Mouse (Mus musculus) MN1 (cell line): ENCODE data around the gene Tbxas1.

Experiments
- DNase-seq: peaks from one replicate; pipeline ENCODE4 v3.0.0-alpha.2; 2016; ENCODE audit warnings: low spot score

The Tbxas1 gene

DNA sequence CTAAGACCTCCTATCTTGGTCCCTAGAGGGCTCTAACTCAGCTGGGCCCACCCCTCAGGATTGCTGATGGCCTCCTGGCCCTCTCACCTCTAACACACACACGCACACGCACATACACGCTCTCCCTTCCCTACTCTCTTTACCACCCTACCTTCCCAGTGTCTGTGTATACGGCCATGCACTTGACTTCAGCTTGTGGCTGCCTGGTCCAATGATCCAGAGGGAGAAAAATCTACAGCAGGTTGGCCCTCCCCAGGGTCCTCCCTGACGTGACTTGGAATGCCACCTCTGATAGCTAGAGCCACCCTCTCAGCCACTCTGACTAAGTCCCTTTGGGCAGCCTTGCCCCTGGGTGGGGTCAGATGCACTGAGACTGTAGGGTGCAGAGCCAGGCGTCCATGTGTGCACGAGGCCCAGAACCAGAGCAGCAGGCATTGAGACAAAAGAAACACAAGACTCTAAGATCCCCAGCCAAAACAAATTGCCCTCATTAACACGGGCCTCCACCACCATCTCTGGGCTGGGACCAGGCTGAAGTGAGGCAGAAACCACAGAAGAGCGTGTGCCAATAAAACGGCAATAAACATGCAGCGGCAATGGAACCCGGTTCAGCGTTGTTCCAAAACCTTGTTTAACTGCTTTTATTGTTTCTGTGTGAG, 179.1 kb downstream of the Tbxas1 start:
- no peak for DNase-seq

GRCm38 (mm10) chr6:39054878-39055508, 179.8 kb downstream of the Tbxas1 start:
- no peak for DNase-seq

DNA sequence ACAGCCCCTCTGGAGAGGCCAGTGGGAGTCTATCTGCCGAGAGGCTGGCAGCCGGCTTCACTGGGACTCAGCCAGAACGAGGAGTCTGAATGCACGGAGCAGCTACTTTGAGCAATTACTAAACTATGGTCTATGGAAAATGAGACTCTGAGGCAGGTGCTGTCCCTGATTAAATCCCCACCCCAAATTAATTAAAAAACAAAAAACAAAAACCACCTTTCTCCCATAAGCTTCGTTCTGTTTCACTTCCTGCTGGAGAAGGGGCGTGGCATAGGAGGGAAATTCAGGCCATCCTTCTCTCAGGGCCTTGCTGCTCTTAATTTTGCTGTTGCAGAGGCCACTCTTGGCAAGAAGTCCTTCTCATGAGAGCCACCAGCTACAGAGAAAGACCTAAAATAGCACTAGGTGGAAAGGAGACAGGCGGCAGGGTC, 180.6 kb downstream of the Tbxas1 start:
- DNase-seq = peak; percentile 15

- no peak for DNase-seq
These were observed 182.0 kb downstream of the Tbxas1 start for GRCm38 (mm10) chr6:39057161-39057560.

GRCm38 (mm10) chr6:39058389-39058788, 183.2 kb downstream of the Tbxas1 start:
- no peak for DNase-seq

GRCm38 (mm10) chr6:39058936-39059335, 183.7 kb downstream of the Tbxas1 start:
- no peak for DNase-seq

- DNase-seq = no peak
These were observed 184.6 kb downstream of the Tbxas1 start for GRCm38 (mm10) chr6:39059547-39060497.

DNA sequence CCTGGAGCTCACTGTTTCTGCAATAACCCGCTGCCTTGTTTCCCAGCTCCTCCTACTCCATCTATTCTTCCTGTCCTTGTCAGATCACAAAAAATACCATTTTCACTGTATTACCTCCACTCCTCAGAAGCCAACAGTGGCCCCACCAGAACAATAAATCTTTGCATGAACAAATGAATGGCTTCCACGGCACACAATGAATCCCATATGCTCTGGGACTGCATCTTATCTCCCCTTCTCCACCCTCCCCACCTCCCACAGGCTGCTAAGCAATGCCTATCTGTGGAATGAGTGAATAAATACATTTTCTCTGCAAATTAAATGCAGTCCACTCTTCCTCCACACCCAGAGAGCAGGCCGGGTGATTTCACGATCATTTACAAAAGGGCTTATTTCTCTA, 186.0 kb downstream of the Tbxas1 start:
- no peak for DNase-seq

DNA sequence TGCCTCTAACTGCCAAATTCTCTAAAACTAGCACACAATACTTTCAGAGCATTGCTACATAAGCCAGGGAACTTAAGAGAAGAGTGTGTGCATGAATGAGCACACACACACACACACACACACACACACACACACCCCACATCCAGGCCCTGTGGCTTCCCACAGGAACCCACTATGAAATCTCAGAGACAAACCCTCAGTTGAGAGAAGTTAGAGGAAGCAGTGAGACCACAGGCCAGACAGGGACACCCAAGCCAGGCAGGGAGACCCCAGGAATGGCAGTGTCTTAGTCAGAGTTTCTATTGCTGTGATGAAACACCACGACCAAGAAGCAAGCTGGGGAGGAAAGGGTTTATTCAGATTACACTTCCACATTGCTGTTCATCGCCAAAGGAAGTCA, 188.3 kb downstream of the Tbxas1 start:
- DNase-seq = no peak

- peak; percentile 80 for DNase-seq
These were observed 191.9 kb downstream of the Tbxas1 start for GRCm38 (mm10) chr6:39066935-39067578.

DNA sequence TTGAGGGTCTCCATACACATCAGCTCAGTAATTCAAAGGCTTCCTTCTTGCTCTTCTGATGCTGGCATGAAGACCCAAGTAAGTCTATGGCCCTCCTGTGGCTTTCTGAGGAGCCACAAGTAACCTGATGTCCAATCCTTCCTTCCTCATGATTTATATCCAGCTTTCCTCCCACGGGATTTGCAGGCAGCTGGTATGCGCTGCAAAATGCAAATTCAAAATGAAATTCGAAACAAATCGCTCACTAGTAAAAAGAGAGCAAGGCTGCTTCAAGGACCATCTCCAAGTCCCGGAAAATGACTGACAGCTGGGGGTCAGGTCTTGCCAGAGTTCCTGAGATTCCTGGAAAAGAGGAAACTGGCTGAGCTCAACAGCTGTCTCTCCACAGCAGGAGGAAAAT, 197.5 kb downstream of the Tbxas1 start:
- DNase-seq = no peak

GRCm38 (mm10) chr6:39074186-39074585, 199.0 kb downstream of the Tbxas1 start:
- DNase-seq = no peak

DNA sequence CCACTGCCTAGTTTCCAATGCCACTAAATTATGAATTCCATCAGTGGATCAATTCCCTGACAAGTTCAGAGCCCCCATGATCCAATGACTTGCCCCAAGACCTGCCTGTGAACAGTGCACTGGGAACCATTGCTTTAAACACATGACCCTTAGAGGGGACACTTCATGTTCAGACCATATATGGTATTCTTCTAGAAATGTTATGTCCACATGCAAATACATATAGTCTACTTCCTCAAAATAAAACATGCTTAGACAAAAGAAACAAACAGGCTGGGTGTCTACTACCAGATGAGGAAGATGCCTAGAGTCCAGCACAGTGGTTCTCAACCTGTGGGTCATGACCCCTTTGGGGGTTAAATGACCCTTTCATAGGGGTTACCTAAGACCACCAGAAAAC, 201.3 kb downstream of the Tbxas1 start:
- DNase-seq = no peak

- DNase-seq = no peak
These were observed 229.4 kb downstream of the Tbxas1 start for GRCm38 (mm10) chr6:39104631-39105030.

GRCm38 (mm10) chr6:39106812-39107211, 231.6 kb downstream of the Tbxas1 start:
- DNase-seq = no peak

DNA sequence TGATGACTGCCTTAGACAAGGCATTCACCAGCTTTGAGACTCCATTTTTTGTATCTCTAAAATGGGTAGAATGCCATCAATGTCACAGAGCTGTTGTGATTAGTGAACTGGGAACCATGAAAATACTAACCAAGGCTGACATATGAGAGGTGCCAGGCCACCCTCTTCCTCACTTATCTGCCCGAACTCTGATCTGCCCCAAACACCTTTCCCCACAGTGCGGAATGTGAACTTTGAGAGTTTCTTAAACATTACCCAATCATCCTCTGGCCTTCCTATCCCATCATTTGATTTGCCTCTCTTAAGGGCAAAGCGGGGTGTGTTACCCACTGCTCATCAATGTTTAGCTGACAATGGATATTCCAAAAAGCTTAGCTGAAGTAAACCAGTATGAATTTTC, 237.5 kb downstream of the Tbxas1 start:
- no peak for DNase-seq

DNA sequence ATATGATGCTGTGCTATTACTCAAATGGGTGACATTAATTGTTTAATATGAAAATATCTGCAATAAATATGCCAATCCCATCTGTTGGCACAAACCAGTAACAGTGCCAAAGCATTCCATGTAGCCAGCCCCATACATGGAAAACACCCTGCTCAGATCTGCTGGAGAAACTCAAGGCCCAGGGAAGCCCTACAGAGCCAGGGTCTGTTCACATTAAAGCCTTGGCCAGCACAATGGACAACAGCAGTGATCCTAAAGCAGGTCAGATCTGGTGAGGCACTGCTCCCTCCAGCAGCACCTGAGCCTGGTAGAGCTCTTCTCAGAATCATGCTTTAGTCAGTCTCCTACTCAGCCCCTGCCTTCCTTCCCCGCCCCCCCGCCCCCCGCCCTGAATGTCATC, 237.9 kb downstream of the Tbxas1 start:
- DNase-seq = no peak

DNA sequence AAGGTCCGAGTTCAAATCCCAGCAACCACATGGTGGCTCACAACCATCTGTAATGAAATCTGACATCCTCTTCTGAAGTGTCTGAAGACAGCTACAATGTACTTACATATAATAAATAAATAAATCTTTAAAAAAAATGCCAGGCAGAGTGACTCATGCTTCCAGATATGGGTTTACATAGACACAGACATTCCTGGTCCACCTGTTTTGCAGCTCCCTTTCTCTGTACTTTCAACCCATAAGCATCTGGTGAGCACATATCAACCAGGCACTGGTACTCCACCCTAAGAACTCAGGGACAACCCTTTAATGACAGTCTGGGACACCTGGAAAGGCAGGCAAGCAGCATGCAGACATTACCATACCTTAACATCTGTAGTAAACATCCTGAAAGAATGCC, 240.2 kb downstream of the Tbxas1 start:
- DNase-seq = no peak

GRCm38 (mm10) chr6:39117584-39118455, 242.6 kb downstream of the Tbxas1 start, which contains the start of gene Parp12:
TSS of gene Parp12 (minus strand) at chr6:39118349.
- peak; percentile 70 for DNase-seq

DNA sequence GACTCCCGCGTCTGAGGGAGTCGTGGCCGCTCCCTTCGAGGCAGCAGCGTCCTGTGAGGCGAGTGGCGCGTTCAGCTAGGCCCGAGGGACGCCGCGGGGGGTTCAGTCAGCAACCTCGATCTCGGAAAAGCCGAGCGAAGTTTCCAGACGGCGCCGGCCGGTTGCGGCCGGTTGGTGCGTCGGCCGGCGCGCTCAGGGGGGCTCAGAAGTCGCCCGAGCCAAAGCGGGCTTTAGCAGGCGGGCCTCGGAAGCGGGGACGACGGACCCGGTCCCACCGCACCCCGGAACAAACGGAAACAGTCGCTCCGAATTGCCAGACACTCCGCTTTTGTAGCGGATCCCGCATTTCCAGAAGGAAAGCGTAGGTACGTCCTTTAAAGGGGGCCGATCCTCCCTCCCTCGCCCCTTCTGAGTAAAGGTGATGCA, 243.3 kb downstream of the Tbxas1 start:
- DNase-seq = no peak

GRCm38 (mm10) chr6:39120685-39121084, 245.5 kb downstream of the Tbxas1 start:
- DNase-seq = no peak
